Mouse (Mus musculus): ENCODE data around the gene Tnrc18.
A peak's percentile ranks its signal among the peaks of the same experiment; 100 is the strongest.
"Not testable (repeated sequence)": the region's sequence is repeated elsewhere in the genome, so short reads cannot be mapped to it uniquely, and the experiment has no call there.

Tnrc18 gene

DNA sequence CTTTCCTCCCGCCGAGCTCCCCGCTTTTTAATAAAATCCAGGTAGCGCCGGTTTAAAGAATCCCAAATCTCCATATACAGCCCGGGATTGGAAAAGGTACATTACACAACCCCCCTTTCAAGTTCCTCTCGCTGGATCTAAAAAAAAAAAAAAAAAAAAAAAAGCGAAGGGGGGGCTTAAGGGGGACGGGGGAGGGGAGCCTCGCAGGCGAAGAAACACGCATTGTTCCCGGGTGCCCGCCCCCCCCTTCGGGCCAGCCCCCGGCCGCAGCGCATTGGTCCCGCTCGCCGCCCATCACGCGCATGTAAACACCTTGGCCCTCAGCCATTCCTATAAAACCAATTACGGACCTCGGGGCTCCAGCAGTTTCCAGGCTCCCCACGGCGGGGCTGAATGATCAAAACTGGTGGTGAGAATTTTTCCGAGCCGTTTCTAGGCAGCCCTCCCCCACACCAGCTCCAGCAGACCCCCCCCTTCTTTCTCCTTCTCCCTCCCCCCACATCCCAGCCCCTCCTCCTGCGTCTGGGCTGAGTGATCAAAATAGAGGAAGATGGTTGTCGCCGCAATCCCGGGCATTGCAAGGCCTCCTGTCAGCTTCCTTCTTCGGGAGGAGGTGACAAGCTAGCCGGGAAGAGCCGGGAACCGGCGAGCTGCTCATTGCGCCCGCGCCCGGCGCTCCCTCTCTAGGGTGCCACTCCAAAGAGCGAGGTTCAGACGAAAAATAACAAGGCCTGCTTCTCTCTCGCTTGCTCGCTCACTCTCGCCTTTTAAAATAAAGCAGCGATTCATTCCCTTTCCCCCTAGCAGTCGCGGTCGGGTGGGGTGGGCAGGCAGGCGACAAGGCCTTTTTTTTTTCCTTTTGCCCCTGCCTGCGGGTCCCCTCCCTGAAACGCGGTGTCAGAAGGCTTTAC is at the start of gene Tnrc18:
Gene Tnrc18, minus strand, starts transcription at position 139 of the 911 bp plus-strand sequence.
- DNase-seq = peak; percentile 99

GRCm38 (mm10) chr5:142857763-142858229 is 40.3 kb upstream of the Tnrc18 start:
- DNase-seq = peak; percentile 89

DNA sequence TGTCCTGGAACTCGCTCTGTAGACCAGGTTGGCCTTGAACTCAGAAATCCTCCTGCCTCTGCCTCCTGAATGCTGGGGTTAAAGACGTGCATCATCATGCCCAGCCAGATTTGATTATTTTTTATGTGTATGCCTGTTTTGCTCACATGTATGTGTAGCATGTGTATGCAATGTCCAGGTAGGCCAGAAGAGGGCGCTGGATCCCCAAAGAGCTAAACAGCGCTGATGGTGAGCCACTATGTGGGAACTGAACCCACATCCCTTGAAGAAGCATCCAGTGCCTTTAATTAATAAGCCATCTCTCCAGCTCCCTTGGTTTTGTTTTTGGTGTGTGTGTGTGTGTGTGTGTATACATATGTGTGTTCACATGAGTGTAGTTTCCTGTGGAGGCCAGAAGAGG is 38.9 kb upstream of the Tnrc18 start:
- DNase-seq = no peak

DNA sequence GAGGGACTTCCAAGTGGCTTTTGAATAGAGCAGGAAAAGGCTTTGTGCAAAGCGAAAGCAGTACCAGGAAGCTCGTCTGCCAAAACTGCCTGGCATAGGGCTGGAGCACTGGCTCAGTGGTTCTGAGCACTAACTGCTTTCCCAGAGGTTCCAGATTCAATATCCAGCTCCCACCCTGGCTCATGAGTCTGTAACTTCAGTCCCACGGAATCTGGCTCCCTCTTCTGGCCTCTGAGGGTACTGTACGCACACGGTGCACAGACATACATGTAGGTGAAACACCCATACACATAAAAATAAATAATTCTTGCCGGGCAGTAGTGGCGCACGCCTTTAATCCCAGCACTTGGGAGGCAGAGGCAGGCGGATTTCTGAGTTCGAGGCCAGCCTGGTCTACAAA is 37.4 kb upstream of the Tnrc18 start:
- peak; percentile 82 for DNase-seq

GRCm38 (mm10) chr5:142853585-142853984 is 36.1 kb upstream of the Tnrc18 start:
- no peak for DNase-seq

GRCm38 (mm10) chr5:142851681-142852049 is 34.2 kb upstream of the Tnrc18 start:
- no peak for DNase-seq

DNA sequence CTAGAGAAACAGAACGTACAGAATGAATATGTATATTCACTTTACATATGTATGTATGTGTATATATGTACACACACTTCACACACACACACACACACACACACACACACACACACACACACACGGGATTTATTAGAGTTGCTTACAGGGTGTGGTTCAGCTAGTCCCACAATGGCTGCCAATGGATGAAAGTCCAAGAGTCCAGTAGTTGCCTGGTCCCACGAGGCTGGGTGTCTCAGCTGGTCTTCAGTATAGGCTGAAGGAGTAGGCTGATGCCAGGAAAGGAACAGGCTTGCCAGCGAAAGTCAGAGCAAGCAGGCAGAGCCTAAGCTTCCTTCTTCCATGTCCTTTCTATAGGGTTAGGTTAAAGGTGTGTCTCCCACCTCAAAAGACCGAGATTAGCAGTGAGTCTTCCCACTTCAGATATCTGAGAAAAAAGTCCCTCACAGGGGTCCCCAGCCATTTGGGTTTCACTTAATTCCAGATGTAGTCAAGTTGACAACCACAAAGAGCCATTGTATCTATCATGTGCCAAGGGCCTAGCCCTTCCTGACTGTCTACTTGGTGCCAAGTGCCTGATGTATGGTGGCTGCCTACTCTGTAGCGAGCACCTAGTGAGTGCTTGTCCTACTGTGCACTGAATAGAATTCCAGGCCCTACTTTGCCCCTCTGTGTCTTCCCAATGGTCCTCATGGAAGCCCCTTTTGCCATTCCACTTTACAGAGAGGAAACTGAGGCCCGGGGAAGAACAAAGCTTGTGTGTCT is 33.6 kb upstream of the Tnrc18 start:
- no peak for DNase-seq

DNA sequence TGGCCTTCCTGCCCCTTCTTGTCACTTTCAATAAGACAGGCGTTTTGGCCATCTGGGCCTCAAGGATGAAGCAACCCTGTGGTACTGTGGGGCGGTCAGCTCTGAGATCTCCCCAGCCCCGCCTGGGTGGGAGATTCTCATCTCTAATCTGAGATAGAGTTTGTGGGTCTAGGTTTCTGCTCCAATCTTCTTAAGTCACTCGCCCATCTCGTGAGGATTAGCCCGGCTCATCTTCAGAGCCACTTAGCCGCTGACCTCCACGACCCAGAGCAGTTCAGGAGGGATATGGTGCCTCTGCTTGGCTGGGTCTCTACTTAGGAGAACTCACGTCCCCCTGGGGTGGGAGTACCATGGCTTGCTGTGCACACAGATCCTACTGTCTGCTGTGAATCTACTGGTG is 33.0 kb upstream of the Tnrc18 start:
- no peak for DNase-seq

- no peak for DNase-seq
These were observed 31.4 kb upstream of the Tnrc18 start for GRCm38 (mm10) chr5:142848911-142849310.

DNA sequence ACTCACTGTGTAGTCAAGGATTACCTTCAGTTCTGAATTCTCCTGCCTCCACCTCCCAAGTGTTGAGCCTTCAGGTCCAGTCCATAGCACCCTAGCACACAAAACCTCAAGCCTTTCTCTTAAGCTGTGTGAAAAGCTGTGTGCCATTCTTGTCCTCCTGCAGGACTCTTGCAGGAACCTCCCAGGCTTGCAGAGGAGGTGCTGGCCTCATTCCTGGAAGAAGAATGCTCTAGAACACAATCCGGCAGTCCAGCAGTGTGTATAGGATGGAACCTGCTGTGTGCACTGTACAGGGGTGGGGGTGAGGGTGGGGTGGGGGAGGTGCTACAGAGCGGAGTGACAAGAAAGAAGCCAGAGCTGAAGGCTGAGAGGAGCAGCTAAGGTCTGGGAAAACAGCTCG is 30.7 kb upstream of the Tnrc18 start:
- no peak for DNase-seq

- DNase-seq = no peak
These were observed 27.0 kb upstream of the Tnrc18 start for GRCm38 (mm10) chr5:142844467-142844866.

DNA sequence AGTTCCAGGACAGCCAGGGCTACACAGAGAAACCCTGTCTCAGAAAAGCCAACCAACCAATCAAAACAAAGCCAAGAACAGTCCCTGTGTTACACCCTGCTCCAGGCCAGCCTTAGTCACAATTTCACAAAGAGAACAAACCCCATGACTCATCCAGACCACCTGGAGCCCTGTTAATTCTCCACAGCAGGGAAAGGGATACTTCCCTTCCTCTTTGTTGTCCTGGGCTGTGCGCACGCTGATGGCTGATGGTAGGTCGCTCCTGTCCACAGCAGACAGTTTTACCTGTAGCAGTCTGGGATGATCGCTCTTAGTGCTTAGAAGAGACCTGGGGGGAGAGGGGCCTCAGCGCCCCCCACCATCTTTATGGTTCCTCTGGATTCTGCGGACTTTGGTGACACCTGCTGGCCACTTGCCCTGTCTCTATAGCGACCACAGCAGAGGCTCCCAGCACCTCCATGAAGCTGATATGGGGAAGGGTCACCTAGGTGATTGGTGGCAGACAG is 24.7 kb upstream of the Tnrc18 start:
- peak; percentile 42 for DNase-seq

DNA sequence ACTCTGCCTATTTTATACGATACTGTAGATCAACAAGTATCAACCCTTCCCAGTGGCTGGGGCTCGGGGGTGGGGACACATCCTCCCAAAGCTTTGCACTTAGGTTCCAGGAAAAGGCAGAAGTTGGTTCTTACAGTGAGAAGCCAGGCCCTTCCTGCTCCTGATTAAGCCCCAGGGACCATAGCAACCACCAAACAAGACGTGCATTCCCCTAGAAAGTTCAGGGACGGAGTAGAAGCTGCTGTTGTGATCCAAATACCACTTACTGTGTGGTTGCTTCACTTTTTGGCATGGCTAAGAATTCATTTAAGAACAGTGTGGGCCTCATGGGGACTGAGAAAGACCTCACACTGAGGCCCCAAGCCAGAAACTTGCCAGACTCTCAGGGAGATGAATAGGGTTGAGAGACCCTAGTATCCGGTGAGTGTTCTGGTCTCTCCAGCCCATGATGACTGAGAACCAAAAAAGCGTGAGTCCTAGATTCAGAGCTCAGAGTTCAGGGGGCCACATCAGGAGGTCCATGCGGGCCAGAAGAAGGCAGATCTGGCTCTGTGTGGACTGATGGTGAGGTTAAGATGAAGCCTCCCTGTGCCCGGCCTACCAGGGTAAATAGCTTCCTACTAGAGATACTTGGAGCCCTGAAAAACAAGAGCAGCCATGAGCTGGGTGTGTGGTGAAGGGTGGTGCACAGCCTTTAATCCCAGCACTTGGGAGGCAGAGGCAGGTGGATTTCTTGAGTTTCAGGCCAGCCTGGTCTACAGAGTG is 24.1 kb upstream of the Tnrc18 start:
- no peak for DNase-seq

- DNase-seq = not testable (repeated sequence)
These were observed 20.0 kb upstream of the Tnrc18 start for GRCm38 (mm10) chr5:142837427-142837826.

DNA sequence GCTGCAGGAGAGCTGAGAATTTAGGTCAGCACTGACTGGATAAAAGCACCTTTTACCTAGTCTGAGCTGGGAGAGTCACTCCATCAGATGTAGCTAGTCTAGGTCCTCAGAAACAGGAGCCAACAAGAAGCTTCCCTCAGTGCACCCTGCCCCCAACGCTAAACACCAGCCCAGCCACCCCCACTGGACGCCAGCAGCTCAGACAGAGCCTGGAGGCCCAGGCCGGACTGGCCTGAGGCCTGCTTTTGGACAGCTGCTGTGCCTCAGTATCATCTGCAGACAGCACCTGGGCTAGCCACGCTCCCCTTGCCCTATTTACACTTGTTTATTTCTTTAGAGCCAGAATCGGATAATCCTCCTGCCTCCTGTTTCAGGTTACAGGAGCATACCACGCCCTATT is 19.4 kb upstream of the Tnrc18 start:
- DNase-seq = no peak

DNA sequence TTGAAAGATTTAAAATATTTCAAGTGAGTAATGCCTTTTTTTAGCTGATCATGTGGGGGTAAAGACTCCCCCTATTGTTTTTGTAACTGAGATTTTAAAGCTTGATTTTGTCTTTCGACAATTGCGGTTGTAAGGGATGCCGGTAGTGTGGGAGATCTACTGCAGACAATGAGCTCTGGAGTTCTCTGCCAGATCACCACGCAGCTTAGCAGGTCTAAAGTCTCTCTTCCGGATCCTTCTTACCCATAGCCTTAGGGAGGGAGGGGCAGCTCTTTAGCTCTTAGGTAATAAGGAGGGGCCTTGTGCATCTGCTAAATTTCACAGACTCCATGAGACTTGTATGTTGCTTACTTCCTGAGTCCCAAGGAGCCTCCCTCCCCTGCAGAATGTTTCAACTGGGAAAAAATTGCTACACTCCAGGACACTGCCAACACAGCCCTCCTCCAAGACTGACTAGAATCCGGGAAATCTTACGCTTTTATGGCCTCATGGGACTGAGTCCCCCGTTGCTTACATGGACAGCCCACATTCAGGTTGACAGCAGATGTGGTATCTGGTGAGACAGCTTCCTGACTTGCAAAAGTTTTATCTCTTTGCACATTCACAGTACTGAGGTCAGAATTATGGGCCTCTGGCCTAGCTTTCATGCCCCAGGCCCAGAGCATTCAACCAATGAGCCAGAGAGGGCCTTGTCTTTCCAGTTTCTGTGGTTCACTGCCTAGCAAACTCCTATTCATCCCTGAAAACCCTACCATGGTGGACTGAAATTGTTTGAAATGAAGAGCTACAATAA is 16.4 kb upstream of the Tnrc18 start:
- no peak for DNase-seq

DNA sequence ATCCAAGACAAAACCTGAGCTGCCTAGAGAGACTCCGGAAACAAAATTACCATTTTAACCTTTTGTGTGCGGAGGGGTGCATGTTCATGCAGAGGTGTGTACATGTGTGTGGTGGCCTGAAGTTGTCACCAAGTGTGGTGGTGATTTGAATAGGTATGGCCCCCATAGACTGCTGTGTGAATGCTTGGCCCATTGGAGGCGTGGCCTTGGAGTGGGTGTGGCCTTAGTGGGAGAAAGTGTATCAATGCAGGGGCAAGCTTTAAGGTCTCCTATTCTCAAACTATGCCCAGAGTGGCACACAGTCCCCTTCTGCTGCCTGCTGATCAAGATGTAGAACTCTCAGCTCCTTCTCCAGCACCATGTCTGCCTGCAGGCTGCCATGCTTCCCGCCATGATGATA is 8.7 kb upstream of the Tnrc18 start:
- no peak for DNase-seq

GRCm38 (mm10) chr5:142825665-142826064 is 8.2 kb upstream of the Tnrc18 start:
- no peak for DNase-seq

GRCm38 (mm10) chr5:142824091-142824490 is 6.6 kb upstream of the Tnrc18 start:
- DNase-seq = no peak

DNA sequence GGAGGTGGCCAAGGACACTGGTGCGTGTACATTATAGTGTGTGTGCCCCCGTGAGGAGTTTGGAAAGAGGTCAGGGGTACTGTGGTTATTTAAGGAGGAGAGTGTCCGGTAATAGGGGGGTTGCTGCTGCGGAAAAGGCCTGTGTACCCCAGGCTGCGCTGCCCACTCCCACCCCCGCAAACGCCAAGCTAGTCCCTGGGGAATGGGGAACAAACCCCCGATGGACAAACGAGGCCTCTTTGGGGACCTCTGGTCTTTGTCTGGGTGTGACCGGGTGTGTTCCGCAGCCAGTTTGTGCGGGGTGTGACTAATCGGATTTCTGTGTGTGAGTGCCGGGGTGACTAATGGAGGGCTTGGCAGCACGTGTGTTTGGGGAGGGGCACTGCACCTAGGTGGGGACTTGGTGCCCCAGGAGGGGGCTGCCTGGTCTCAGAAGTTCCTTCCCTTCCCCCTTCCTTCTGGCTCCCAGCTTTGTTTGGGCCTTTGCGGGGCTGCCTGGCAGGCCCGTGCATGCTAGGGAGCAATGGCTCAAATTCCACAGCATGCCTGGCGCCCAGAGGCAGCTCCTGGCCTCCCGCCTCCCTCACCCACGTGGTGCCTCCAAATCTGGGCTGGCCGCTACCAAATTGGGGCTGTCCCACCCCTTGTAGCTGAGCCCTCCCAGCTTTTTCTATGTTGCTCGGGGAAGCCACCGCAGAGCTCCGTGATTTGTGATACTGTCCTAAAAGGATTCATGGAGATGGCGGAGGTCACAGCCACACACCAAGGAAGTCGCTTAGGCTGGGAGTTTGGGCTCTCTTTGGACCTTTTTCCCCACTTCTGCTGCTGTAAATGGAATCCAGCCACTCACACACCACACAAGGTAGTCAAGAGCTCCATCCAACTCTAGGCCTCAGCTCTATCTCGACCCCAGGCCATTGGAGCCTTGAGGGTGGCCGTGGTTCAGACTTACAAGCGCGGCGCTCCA is 5.9 kb upstream of the Tnrc18 start:
- peak; percentile 73 for DNase-seq

Data from right cerebral cortex, postnatal 4 days (tissue).